Mouse (Mus musculus): ENCODE measurements around the gene Nfkb1.

DNA sequence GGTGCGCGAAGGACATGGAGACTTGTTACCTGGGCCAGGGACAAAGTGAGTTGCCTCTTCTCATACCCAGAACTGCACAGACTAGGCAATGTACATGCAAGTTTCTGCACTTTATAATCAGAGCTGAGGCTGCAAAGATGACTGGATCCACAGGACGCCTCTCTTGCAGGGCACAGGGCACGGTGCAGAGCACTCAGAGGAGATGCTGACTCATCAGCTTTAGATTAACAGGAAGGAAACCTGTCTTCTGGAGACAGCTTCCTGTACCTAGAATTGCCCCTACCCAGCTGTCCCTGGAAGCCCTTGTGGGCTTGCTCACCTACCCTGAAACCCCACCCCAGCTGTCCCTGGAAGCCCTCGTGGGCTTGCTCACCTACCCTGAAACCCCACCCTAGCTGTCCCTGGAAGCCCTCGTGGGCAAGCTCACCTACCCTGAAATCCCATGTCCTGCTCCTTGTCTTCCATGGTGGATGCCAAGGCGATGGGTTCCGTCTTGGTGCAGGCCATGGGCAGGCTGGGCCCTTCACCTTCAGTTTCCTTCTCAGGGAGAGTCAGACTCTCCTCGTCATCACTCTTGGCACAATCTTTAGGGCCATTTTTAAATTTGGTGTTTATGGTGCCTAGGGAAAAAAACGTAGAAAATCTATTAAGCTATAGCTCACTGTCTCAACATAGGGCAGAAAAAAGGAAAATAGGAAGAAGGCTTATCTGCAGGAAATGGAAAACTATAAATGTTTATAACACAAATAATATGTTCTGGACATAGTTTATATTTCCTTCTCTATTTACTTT lies 86.5 kb downstream of the Nfkb1 start:
- TF ChIP-seq CTCF (IDR thresholded peaks at IDR 0.05; ENCODE audit: low read depth, low read length) (no peak), EP300 (IDR thresholded peaks at IDR 0.05; ENCODE audit: insufficient read depth, low read depth, low read length) (no peak), POLR2A (IDR thresholded peaks at IDR 0.05; ENCODE audit: insufficient read depth, low read length) (no peak)
